Mouse (Mus musculus): ENCODE results near the gene Sdk1. TPM values are rescaled to one million over a fixed set of nuclear protein-coding genes. Genes with fewer than 3 reads are reported as not detected.

Sdk1 gene
- polyA plus RNA-seq, 1 experiment: 1.6 TPM

GRCm38 (mm10) chr5:141754278-141754677 is 513.0 kb downstream of the Sdk1 start:
- Histone ChIP-seq H3K36me3 (ENCODE audit: control insufficient read depth, insufficient read depth, low read length, poor library complexity, severe bottlenecking) (no peaks in the 10 kb centered on the region), H3K27me3 (ENCODE audit: control insufficient read depth, insufficient read depth, low read length, poor library complexity, severe bottlenecking) (no peaks in the 10 kb centered on the region), H3K27ac (ENCODE audit: insufficient read depth, low read length) (no peak overlapping the region), H3K9me3 (replicated peaks; ENCODE audit: control insufficient read depth, insufficient read depth, low read length, poor library complexity, severe bottlenecking) (no peaks in the 10 kb centered on the region), H3K4me1 (ENCODE audit: control insufficient read depth, insufficient read depth, low read length) (peaks cover 3% of the 10 kb centered on the region), H3K9ac (ENCODE audit: low read depth, poor library complexity, severe bottlenecking) (no peak overlapping the region), H3K4me3 (ENCODE audit: low read depth, low read length) (no peak overlapping the region)
- TF ChIP-seq CTCF (IDR thresholded peaks at IDR 0.05; ENCODE audit: low read depth, low read length) (no peak), POLR2A (IDR thresholded peaks at IDR 0.05; ENCODE audit: insufficient read depth, low read length) (no peak), EP300 (IDR thresholded peaks at IDR 0.05; ENCODE audit: insufficient read depth, low read depth, low read length) (no peak)

GRCm38 (mm10) chr5:141758885-141759284 is 517.6 kb downstream of the Sdk1 start:
- no peak overlapping the region for H3K4me3 ChIP-seq (ENCODE audit: low read depth, low read length)
- H3K4me1 ChIP-seq (ENCODE audit: control insufficient read depth, insufficient read depth, low read length): peaks cover 3% of the 10 kb centered on the region
- no peak overlapping the region for H3K9ac ChIP-seq (ENCODE audit: low read depth, poor library complexity, severe bottlenecking)
- H3K36me3 ChIP-seq (ENCODE audit: control insufficient read depth, insufficient read depth, low read length, poor library complexity, severe bottlenecking): no peaks in the 10 kb centered on the region
- H3K27ac ChIP-seq (ENCODE audit: insufficient read depth, low read length): no peak overlapping the region
- TF ChIP-seq EP300 (IDR thresholded peaks at IDR 0.05; ENCODE audit: insufficient read depth, low read depth, low read length) (no peak), CTCF (IDR thresholded peaks at IDR 0.05; ENCODE audit: low read depth, low read length) (no peak), POLR2A (IDR thresholded peaks at IDR 0.05; ENCODE audit: insufficient read depth, low read length) (no peak)
- no peaks in the 10 kb centered on the region for H3K27me3 ChIP-seq (ENCODE audit: control insufficient read depth, insufficient read depth, low read length, poor library complexity, severe bottlenecking)
- H3K9me3 ChIP-seq (replicated peaks; ENCODE audit: control insufficient read depth, insufficient read depth, low read length, poor library complexity, severe bottlenecking): no peaks in the 10 kb centered on the region

- TF ChIP-seq EP300 (IDR thresholded peaks at IDR 0.05; ENCODE audit: insufficient read depth, low read depth, low read length) (no peak), CTCF (IDR thresholded peaks at IDR 0.05; ENCODE audit: low read depth, low read length) (no peak), POLR2A (IDR thresholded peaks at IDR 0.05; ENCODE audit: insufficient read depth, low read length) (no peak)
- no peaks in the 10 kb centered on the region for H3K9me3 ChIP-seq (replicated peaks; ENCODE audit: control insufficient read depth, insufficient read depth, low read length, poor library complexity, severe bottlenecking)
- H3K27me3 ChIP-seq (ENCODE audit: control insufficient read depth, insufficient read depth, low read length, poor library complexity, severe bottlenecking): no peaks in the 10 kb centered on the region
- no peak overlapping the region for H3K27ac ChIP-seq (ENCODE audit: insufficient read depth, low read length)
- H3K36me3 ChIP-seq (ENCODE audit: control insufficient read depth, insufficient read depth, low read length, poor library complexity, severe bottlenecking): no peaks in the 10 kb centered on the region
- no peaks in the 10 kb centered on the region for H3K4me1 ChIP-seq (ENCODE audit: control insufficient read depth, insufficient read depth, low read length)
- H3K4me3 ChIP-seq (ENCODE audit: low read depth, low read length): no peak overlapping the region
- H3K9ac ChIP-seq (ENCODE audit: low read depth, poor library complexity, severe bottlenecking): no peak overlapping the region
Observed at GRCm38 (mm10) chr5:141764111-141764510, 522.8 kb downstream of the Sdk1 start.

GRCm38 (mm10) chr5:141768761-141769515 is 527.6 kb downstream of the Sdk1 start:
- no peaks in the 10 kb centered on the region for H3K4me1 ChIP-seq (ENCODE audit: control insufficient read depth, insufficient read depth, low read length)
- no peak overlapping the region for H3K9ac ChIP-seq (ENCODE audit: low read depth, poor library complexity, severe bottlenecking)
- H3K27ac ChIP-seq (ENCODE audit: insufficient read depth, low read length): no peak overlapping the region
- no peaks in the 10 kb centered on the region for H3K27me3 ChIP-seq (ENCODE audit: control insufficient read depth, insufficient read depth, low read length, poor library complexity, severe bottlenecking)
- H3K36me3 ChIP-seq (ENCODE audit: control insufficient read depth, insufficient read depth, low read length, poor library complexity, severe bottlenecking): no peaks in the 10 kb centered on the region
- TF ChIP-seq POLR2A (IDR thresholded peaks at IDR 0.05; ENCODE audit: insufficient read depth, low read length): no peak
- no peak for TF ChIP-seq CTCF (IDR thresholded peaks at IDR 0.05; ENCODE audit: low read depth, low read length)
- TF ChIP-seq EP300 (IDR thresholded peaks at IDR 0.05; ENCODE audit: insufficient read depth, low read depth, low read length): no peak
- no peak overlapping the region for H3K4me3 ChIP-seq (ENCODE audit: low read depth, low read length)
- H3K9me3 ChIP-seq (replicated peaks; ENCODE audit: control insufficient read depth, insufficient read depth, low read length, poor library complexity, severe bottlenecking): no peaks in the 10 kb centered on the region

GRCm38 (mm10) chr5:141771516-141771915 is 530.2 kb downstream of the Sdk1 start:
- Histone ChIP-seq H3K27ac (ENCODE audit: insufficient read depth, low read length) (no peak overlapping the region), H3K9me3 (replicated peaks; ENCODE audit: control insufficient read depth, insufficient read depth, low read length, poor library complexity, severe bottlenecking) (no peaks in the 10 kb centered on the region), H3K9ac (ENCODE audit: low read depth, poor library complexity, severe bottlenecking) (no peak overlapping the region), H3K4me1 (ENCODE audit: control insufficient read depth, insufficient read depth, low read length) (no peaks in the 10 kb centered on the region), H3K36me3 (ENCODE audit: control insufficient read depth, insufficient read depth, low read length, poor library complexity, severe bottlenecking) (no peaks in the 10 kb centered on the region), H3K4me3 (ENCODE audit: low read depth, low read length) (no peak overlapping the region), H3K27me3 (ENCODE audit: control insufficient read depth, insufficient read depth, low read length, poor library complexity, severe bottlenecking) (no peaks in the 10 kb centered on the region)
- TF ChIP-seq CTCF (IDR thresholded peaks at IDR 0.05; ENCODE audit: low read depth, low read length): no peak
- no peak for TF ChIP-seq EP300 (IDR thresholded peaks at IDR 0.05; ENCODE audit: insufficient read depth, low read depth, low read length)
- no peak for TF ChIP-seq POLR2A (IDR thresholded peaks at IDR 0.05; ENCODE audit: insufficient read depth, low read length)

- TF ChIP-seq POLR2A (IDR thresholded peaks at IDR 0.05; ENCODE audit: insufficient read depth, low read length) (no peak), CTCF (IDR thresholded peaks at IDR 0.05; ENCODE audit: low read depth, low read length) (no peak), EP300 (IDR thresholded peaks at IDR 0.05; ENCODE audit: insufficient read depth, low read depth, low read length) (no peak)
- no peaks in the 10 kb centered on the region for H3K27me3 ChIP-seq (ENCODE audit: control insufficient read depth, insufficient read depth, low read length, poor library complexity, severe bottlenecking)
- no peaks in the 10 kb centered on the region for H3K9me3 ChIP-seq (replicated peaks; ENCODE audit: control insufficient read depth, insufficient read depth, low read length, poor library complexity, severe bottlenecking)
- H3K4me1 ChIP-seq (ENCODE audit: control insufficient read depth, insufficient read depth, low read length): no peaks in the 10 kb centered on the region
- no peak overlapping the region for H3K9ac ChIP-seq (ENCODE audit: low read depth, poor library complexity, severe bottlenecking)
- H3K27ac ChIP-seq (ENCODE audit: insufficient read depth, low read length): no peak overlapping the region
- H3K4me3 ChIP-seq (ENCODE audit: low read depth, low read length): no peak overlapping the region
- no peaks in the 10 kb centered on the region for H3K36me3 ChIP-seq (ENCODE audit: control insufficient read depth, insufficient read depth, low read length, poor library complexity, severe bottlenecking)
Observed at GRCm38 (mm10) chr5:141778231-141778630, 536.9 kb downstream of the Sdk1 start.
